Mouse (Mus musculus) hindbrain, embryonic 12.5 days (tissue): Measurements from ENCODE around the gene Slc22a15. TPM values are rescaled to one million over a fixed set of nuclear protein-coding genes. Genes with fewer than 3 reads are reported as not detected.
A peak's percentile ranks its signal among the peaks of the same experiment; 100 is the strongest.

Experiments
- ATAC-seq: fragments of 200-750 bp; cut with Nextera tagmentation; 2 replicates; pipeline ENCODE4 v1.8.0; 2017; ENCODE audit warnings: moderate TSS enrichment; ENCODE audit not compliant: low FRiP score
- H3K27ac ChIP-seq: fragments of 300-500 bp; sonication (generic); 2 replicates; pipeline ENCODE4 v1.5.1; 2016; ENCODE audit warnings: mild to moderate bottlenecking
- H3K27me3 ChIP-seq: fragments of 300-500 bp; sonication (generic); 2 replicates; pipeline ENCODE4 v1.6.1; 2016; ENCODE audit warnings: mild to moderate bottlenecking
- H3K36me3 ChIP-seq: fragments of 300-500 bp; sonication (generic); 2 replicates; pipeline ENCODE4 v1.6.1; 2016; ENCODE audit warnings: mild to moderate bottlenecking
- H3K4me1 ChIP-seq: fragments of 300-500 bp; sonication (generic); 2 replicates; pipeline ENCODE4 v1.6.1; 2016
- H3K4me2 ChIP-seq: fragments of 300-500 bp; sonication (generic); replicated peaks from 2 replicates; pipeline ENCODE4 v1.6.1; 2016; ENCODE audit warnings: mild to moderate bottlenecking
- H3K4me3 ChIP-seq: fragments of 300-500 bp; sonication (generic); 2 replicates; pipeline ENCODE4 v1.5.1; 2016; ENCODE audit warnings: mild to moderate bottlenecking
- H3K9ac ChIP-seq: fragments of 300-500 bp; sonication (generic); 2 replicates; pipeline ENCODE4 v1.6.1; 2016; ENCODE audit warnings: mild to moderate bottlenecking, moderate library complexity
- H3K9me3 ChIP-seq: fragments of 300-500 bp; sonication (generic); replicated peaks from 2 replicates; pipeline ENCODE4 v1.6.1; 2016; ENCODE audit warnings: mild to moderate bottlenecking
- WGBS: fragments of 180-500 bp; shearing (Covaris S2); methylation state at CpG from one replicate; pipeline ENCODE4 v1.1.7; 2016; 5-methylcytosine and 5-hydroxymethylcytosine counted together
- polyA plus RNA-seq: library from polyadenylated mRNA; unstranded; fragments of >200 nt; fragmentation: Nextera tagmentation; extraction: Ambion mirVana; gene quantifications from 2 replicates; pipeline ENCODE4 v1.2.1, GENCODE M21; 2016

Slc22a15 gene
- polyA plus RNA-seq, 1 experiment from 2014 or later, result 9.3 TPM

DNA sequence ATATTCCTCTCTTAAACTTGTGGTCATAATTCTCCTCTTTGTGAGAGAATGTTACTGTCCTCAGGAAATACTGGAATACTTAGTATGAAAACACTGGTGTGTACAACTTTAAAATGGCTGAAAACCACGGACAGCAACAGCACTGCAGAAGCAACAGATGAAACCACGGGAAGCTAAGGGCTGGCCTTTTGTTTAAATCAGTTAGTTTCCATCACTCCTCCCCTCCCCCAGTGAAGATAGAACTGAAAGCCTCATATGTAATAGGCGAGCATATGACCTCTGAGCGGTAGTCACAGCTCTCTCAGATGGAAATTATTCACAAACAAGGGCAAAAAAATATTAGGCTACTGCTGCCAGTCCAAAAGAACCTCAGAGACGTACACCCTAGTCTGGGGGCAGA, 10.0 kb downstream of the Slc22a15 start:
- Histone ChIP-seq H3K4me1 (0 out of 2 replicates have a peak, but pooled peaks cover under 1% of the 10 kb centered on the region), H3K36me3 (peaks cover 8% of the 10 kb centered on the region), H3K27me3 (no peaks in the 10 kb centered on the region), H3K9ac (no peak overlapping the region), H3K9me3 (no peaks in the 10 kb centered on the region), H3K4me3 (no peak overlapping the region), H3K4me2 (no peak overlapping the region), H3K27ac (no peak overlapping the region)
- ATAC-seq, result no peak
- 85% methylated on average over 5 of the region's 5 CpGs for WGBS

GRCm38 (mm10) chr3:101912041-101912440, 12.2 kb downstream of the Slc22a15 start:
- Histone ChIP-seq H3K9ac (no peak overlapping the region), H3K4me2 (no peak overlapping the region), H3K4me1 (0 out of 2 replicates have a peak, but pooled peaks cover under 1% of the 10 kb centered on the region), H3K36me3 (peaks cover 8% of the 10 kb centered on the region), H3K27me3 (no peaks in the 10 kb centered on the region), H3K4me3 (no peak overlapping the region), H3K9me3 (no peaks in the 10 kb centered on the region), H3K27ac (no peak overlapping the region)
- no peak for ATAC-seq
- WGBS, result 79% methylated on average over 6 of the region's 6 CpGs

DNA sequence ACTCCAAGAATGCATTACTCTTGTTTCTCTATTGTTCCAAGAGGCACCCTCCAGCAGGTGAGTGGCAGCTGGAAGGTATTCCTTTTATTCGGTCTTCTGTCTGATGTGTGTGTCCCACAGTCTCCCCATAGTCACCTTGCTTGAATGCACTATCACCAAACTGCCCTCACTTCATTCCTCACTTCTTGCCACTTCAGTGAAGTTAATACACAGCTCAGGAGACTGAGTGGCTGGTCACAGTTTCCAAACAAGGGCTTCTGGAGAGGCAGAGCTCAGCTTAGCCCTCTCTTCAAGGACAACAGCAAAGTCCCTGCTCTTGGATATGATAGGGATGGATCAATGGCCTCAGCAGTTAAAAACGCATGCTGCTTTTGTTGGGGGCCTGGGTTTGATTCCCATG, 17.2 kb downstream of the Slc22a15 start:
- no peaks in the 10 kb centered on the region for H3K27me3 ChIP-seq
- no peak for ATAC-seq
- no peak overlapping the region for H3K4me3 ChIP-seq
- WGBS, result 58% methylated on average over 2 of the region's 2 CpGs
- no peak overlapping the region for H3K27ac ChIP-seq
- H3K9ac ChIP-seq, result no peak overlapping the region
- H3K9me3 ChIP-seq, result no peaks in the 10 kb centered on the region
- no peaks in the 10 kb centered on the region for H3K36me3 ChIP-seq
- peaks cover 15% of the 10 kb centered on the region; the same call in 1 of the 2 replicates for H3K4me1 ChIP-seq
- H3K4me2 ChIP-seq, result no peak overlapping the region

DNA sequence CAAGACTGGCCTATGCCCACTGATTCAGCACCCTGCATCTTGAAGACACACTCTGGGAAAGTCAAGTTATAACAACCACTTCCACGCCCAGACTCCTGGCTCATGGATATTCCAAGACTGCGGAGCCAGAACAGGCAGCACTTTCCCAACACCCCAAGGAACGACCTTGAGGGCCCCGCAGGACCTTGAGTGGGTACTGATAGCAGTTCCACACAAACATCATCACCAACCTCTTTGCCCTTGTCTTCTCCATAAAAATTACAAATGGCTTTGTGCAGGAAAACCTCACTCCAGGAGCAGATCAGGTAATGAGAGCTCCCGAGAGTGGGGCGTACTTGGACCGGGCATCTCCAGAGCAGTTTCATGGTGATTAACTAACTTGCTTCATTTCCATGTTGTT, 19.5 kb downstream of the Slc22a15 start:
- H3K9me3 ChIP-seq, result no peaks in the 10 kb centered on the region
- H3K27ac ChIP-seq, result no peak overlapping the region
- no peaks in the 10 kb centered on the region for H3K36me3 ChIP-seq
- no peak for ATAC-seq
- no peaks in the 10 kb centered on the region for H3K27me3 ChIP-seq
- no peak overlapping the region for H3K4me3 ChIP-seq
- no peak overlapping the region for H3K4me2 ChIP-seq
- peaks cover 15% of the 10 kb centered on the region; the same call in 1 of the 2 replicates for H3K4me1 ChIP-seq
- H3K9ac ChIP-seq, result no peak overlapping the region
- 81% methylated on average over 7 of the region's 7 CpGs for WGBS

- Histone ChIP-seq H3K36me3 (no peaks in the 10 kb centered on the region), H3K9ac (no peak overlapping the region), H3K4me1 (peaks cover 15% of the 10 kb centered on the region; the same call in 1 of the 2 replicates), H3K27ac (no peak overlapping the region), H3K4me2 (no peak overlapping the region), H3K4me3 (no peak overlapping the region), H3K9me3 (no peaks in the 10 kb centered on the region), H3K27me3 (no peaks in the 10 kb centered on the region)
- 78% methylated on average over 5 of the region's 5 CpGs for WGBS
- no peak for ATAC-seq
Measured at GRCm38 (mm10) chr3:101903091-101903490, 21.2 kb downstream of the Slc22a15 start.

GRCm38 (mm10) chr3:101902344-101902743, 21.9 kb downstream of the Slc22a15 start:
- Histone ChIP-seq H3K9me3 (no peaks in the 10 kb centered on the region), H3K4me3 (no peak overlapping the region), H3K36me3 (no peaks in the 10 kb centered on the region), H3K4me2 (no peak overlapping the region), H3K27ac (no peak overlapping the region), H3K9ac (no peak overlapping the region), H3K4me1 (peaks cover 15% of the 10 kb centered on the region; the same call in 1 of the 2 replicates), H3K27me3 (no peaks in the 10 kb centered on the region)
- ATAC-seq, result no peak
- WGBS, result 62% methylated on average over 7 of the region's 7 CpGs

- no peak for ATAC-seq
- Histone ChIP-seq H3K9ac (no peak overlapping the region), H3K27me3 (no peaks in the 10 kb centered on the region), H3K27ac (peak overlapping the region; percentile 68), H3K4me2 (no peak overlapping the region), H3K9me3 (no peaks in the 10 kb centered on the region), H3K36me3 (no peaks in the 10 kb centered on the region), H3K4me3 (no peak overlapping the region), H3K4me1 (peaks cover under 1% of the 10 kb centered on the region; the same call in 1 of the 2 replicates)
- 85% methylated on average over 15 of the region's 15 CpGs for WGBS
Measured at GRCm38 (mm10) chr3:101897377-101897974, 26.8 kb downstream of the Slc22a15 start.

DNA sequence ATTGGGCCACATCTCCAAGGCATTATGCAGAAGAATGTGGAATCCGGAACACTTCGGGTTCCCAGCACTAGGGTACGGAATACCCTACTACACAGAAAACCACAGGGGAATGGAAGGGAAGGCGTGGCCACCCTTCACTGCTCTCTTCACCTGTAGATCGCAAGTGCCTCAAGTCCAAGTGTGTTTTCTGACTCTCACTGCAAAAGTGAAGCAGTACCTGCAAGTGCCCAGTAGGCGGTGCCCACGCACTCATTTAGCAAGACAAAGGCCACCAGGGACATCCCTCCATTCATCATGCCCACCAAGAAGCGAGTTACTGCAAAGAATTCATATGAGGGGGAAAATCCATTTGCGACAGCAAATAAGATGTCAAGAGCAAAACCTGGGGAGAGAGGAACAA, 27.4 kb downstream of the Slc22a15 start:
- peak; percentile 64 for ATAC-seq
- Histone ChIP-seq H3K4me1 (no peaks in the 10 kb centered on the region), H3K9ac (no peak overlapping the region), H3K9me3 (no peaks in the 10 kb centered on the region), H3K36me3 (no peaks in the 10 kb centered on the region), H3K4me3 (no peak overlapping the region), H3K27ac (peak overlapping the region; percentile 68; the same call in 1 of the 2 replicates), H3K27me3 (no peaks in the 10 kb centered on the region), H3K4me2 (no peak overlapping the region)
- WGBS, result 26% methylated on average over 9 of the region's 9 CpGs

DNA sequence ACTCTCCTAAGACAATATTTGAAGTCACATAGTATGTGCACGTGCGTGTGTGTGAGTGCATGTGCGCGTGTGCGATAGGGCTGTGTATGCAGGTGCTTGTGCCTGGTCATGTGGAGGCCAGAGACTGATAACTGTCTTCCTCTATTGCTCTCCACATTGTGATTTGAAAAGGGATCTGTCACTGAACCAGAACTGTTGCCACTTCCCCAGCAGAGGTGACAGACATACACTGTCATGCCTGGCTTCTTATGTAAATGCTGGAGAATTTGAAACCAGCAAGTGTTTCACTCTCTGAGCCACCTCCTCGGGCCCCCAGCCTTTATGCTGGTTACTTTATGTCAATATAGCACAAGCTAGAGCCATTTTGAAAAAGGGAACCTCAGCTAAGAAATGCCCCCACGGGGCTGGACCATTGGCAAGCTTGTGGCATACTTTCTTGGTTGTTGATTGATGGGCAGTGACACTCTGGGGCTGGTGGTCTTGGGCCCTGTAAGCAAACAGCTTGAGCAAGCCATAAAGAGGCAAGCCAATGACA, 28.8 kb downstream of the Slc22a15 start:
- no peaks in the 10 kb centered on the region for H3K9me3 ChIP-seq
- no peaks in the 10 kb centered on the region for H3K36me3 ChIP-seq
- no peaks in the 10 kb centered on the region for H3K4me1 ChIP-seq
- H3K27ac ChIP-seq, result no peak overlapping the region
- no peaks in the 10 kb centered on the region for H3K27me3 ChIP-seq
- no peak for ATAC-seq
- WGBS, result 84% methylated on average over 7 of the region's 7 CpGs
- no peak overlapping the region for H3K4me3 ChIP-seq
- no peak overlapping the region for H3K9ac ChIP-seq
- H3K4me2 ChIP-seq, result no peak overlapping the region

- no peak overlapping the region for H3K4me3 ChIP-seq
- H3K36me3 ChIP-seq, result no peaks in the 10 kb centered on the region
- no peak overlapping the region for H3K9ac ChIP-seq
- no peak overlapping the region for H3K4me2 ChIP-seq
- ATAC-seq, result no peak
- H3K27ac ChIP-seq, result no peak overlapping the region
- no peaks in the 10 kb centered on the region for H3K9me3 ChIP-seq
- H3K27me3 ChIP-seq, result no peaks in the 10 kb centered on the region
- WGBS, result 39% methylated on average over 3 of the region's 3 CpGs
- peaks cover 8% of the 10 kb centered on the region for H3K4me1 ChIP-seq
Measured at GRCm38 (mm10) chr3:101885591-101885990, 38.7 kb downstream of the Slc22a15 start.

DNA sequence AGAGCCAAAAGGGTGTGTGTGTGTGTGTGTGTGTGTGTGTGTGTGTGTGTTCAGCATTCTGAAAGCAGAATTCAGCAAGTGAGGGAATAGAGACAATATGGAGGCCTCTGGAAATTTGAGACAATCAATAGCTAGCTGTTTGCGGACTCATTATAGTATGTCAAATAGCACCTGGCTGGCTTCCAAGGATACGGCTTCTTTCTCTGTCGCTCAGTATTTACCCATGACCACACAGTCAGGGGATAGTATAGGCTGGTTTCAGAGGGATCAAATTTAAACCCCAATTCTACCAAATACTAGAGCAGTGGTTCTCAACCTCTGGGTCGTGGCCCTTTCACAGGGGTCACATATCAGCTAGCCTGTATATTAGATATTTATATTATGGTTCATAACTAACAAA, 39.2 kb downstream of the Slc22a15 start:
- no peak overlapping the region for H3K9ac ChIP-seq
- H3K27ac ChIP-seq, result no peak overlapping the region; the same call in 1 of the 2 replicates
- H3K4me2 ChIP-seq, result no peak overlapping the region
- H3K36me3 ChIP-seq, result no peaks in the 10 kb centered on the region
- H3K27me3 ChIP-seq, result no peaks in the 10 kb centered on the region
- H3K9me3 ChIP-seq, result no peaks in the 10 kb centered on the region
- H3K4me1 ChIP-seq, result peaks cover 8% of the 10 kb centered on the region
- no peak for ATAC-seq
- 53% methylated on average over 4 of the region's 4 CpGs for WGBS
- no peak overlapping the region for H3K4me3 ChIP-seq

- no peaks in the 10 kb centered on the region for H3K9me3 ChIP-seq
- H3K4me2 ChIP-seq, result no peak overlapping the region
- WGBS, result 79% methylated on average over 3 of the region's 3 CpGs
- H3K27ac ChIP-seq, result no peak overlapping the region
- H3K4me3 ChIP-seq, result no peak overlapping the region
- no peaks in the 10 kb centered on the region for H3K27me3 ChIP-seq
- H3K36me3 ChIP-seq, result peaks cover 9% of the 10 kb centered on the region; the same call in 1 of the 2 replicates
- ATAC-seq, result no peak
- H3K9ac ChIP-seq, result no peak overlapping the region
- peaks cover 8% of the 10 kb centered on the region for H3K4me1 ChIP-seq
Measured at GRCm38 (mm10) chr3:101883902-101884301, 40.4 kb downstream of the Slc22a15 start.

DNA sequence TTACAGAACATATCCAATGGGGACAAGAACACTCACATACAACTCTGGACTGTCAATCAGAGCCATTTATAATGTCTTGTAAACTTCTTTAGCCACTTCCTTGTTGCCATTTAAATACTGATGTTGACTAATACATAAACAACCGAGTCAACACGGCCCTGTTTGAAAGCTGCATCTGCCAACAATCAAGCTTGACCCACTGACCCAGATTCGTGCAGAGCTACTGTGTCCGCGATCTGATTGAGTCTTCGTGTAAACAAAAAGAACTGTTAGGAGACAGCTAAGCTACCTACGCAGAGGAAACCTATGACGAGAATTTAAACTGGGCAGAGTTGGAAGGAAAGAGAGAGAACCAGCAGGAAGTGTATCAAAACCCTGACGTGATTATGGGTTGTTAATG, 42.5 kb downstream of the Slc22a15 start:
- Histone ChIP-seq H3K27ac (no peak overlapping the region), H3K36me3 (peaks cover 9% of the 10 kb centered on the region; the same call in 1 of the 2 replicates), H3K27me3 (no peaks in the 10 kb centered on the region), H3K4me3 (no peak overlapping the region), H3K4me2 (no peak overlapping the region), H3K9me3 (no peaks in the 10 kb centered on the region), H3K4me1 (peaks cover 16% of the 10 kb centered on the region), H3K9ac (no peak overlapping the region)
- 72% methylated on average over 9 of the region's 9 CpGs for WGBS
- no peak for ATAC-seq
